Mouse (Mus musculus) lung, embryonic 14.5 days (tissue): Measurements from ENCODE around the gene Pias4. TPM values are rescaled to one million over a fixed set of nuclear protein-coding genes. Genes with fewer than 3 reads are reported as not detected.
"Not testable (repeated sequence)": the region's sequence is repeated elsewhere in the genome, so short reads cannot be mapped to it uniquely, and the experiment has no call there.

Experiments used
- ATAC-seq: fragments of 200-750 bp; cut with Nextera tagmentation; 2 replicates; pipeline ENCODE4 v1.8.0; 2017; ENCODE audit warnings: mild to moderate bottlenecking, moderate TSS enrichment, moderate library complexity; ENCODE audit not compliant: insufficient read depth
- DNase-seq: peaks from one replicate; pipeline ENCODE4 v3.0.0-alpha.2; 2015
- H3K27ac ChIP-seq: fragments of 300-500 bp; sonication (generic); 2 replicates; pipeline ENCODE4 v1.5.1; 2014; ENCODE audit warnings: low read depth, mild to moderate bottlenecking, moderate library complexity
- H3K27me3 ChIP-seq: fragments of 300-500 bp; sonication (generic); 2 replicates; pipeline ENCODE4 v1.6.1; 2014; ENCODE audit warnings: low read length, control low read depth; ENCODE audit not compliant: insufficient read depth
- H3K36me3 ChIP-seq: fragments of 300-500 bp; sonication (generic); 2 replicates; pipeline ENCODE4 v1.6.1; 2014; ENCODE audit warnings: control low read depth; ENCODE audit not compliant: insufficient read depth
- H3K4me1 ChIP-seq: fragments of 300-500 bp; sonication (generic); 2 replicates; pipeline ENCODE4 v1.6.1; 2014; ENCODE audit warnings: antibody characterized with exemption, control low read depth; ENCODE audit not compliant: insufficient read depth
- H3K4me2 ChIP-seq: fragments of 300-500 bp; sonication (generic); 2 replicates; pipeline ENCODE4 v1.6.1; 2014; ENCODE audit warnings: mild to moderate bottlenecking
- H3K4me3 ChIP-seq: fragments of 300-500 bp; sonication (generic); 2 replicates; pipeline ENCODE4 v1.5.1; 2014; ENCODE audit warnings: low read depth, low read length
- H3K9ac ChIP-seq: fragments of 300-500 bp; sonication (generic); 2 replicates; pipeline ENCODE4 v1.6.1; 2014
- H3K9me3 ChIP-seq: fragments of 300-500 bp; sonication (generic); 2 replicates; pipeline ENCODE4 v1.6.1; 2016; ENCODE audit warnings: low read depth, low read length, control low read depth
- CTCF ChIP-seq: IDR thresholded peaks from 2 replicates; pipeline ENCODE4 v1.5.1; 2016; ENCODE audit warnings: antibody characterized with exemption, low read depth
- WGBS: fragments of 180-500 bp; shearing (Covaris S2); extraction: QIAGEN DNeasy Blood & Tissue Kit; methylation state at CpG from one replicate; pipeline ENCODE4 v1.1.7; 2014; 5-methylcytosine and 5-hydroxymethylcytosine counted together
- polyA plus RNA-seq: library from polyadenylated mRNA; unstranded; fragments of >200 nt; fragmentation: Nextera tagmentation; extraction: Ambion mirVana; gene quantifications from 2 replicates; pipeline ENCODE4 v1.2.1, GENCODE M21; 2014

Pias4 gene
- polyA plus RNA-seq: 38.7 and 47.9 TPM in 2 replicates

- WGBS: under 1% methylated on average over 64 of the region's 64 CpGs
- Histone ChIP-seq H3K27me3 (no peaks in the 10 kb centered on the region), H3K4me1 (peaks cover 8% of the 10 kb centered on the region; the same call in 1 of the 2 replicates), H3K4me2 (peak within 1 kb of the TSS; percentile 91), H3K4me3 (peak within 1 kb of the TSS; percentile 94), H3K27ac (peak within 1 kb of the TSS; percentile 77), H3K9me3 (no peaks in the 10 kb centered on the region), H3K9ac (peak within 1 kb of the TSS; percentile 74), H3K36me3 (peaks cover 18% of the 10 kb centered on the region)
- peak; percentile 87 for ATAC-seq
- peak; percentile 100 for DNase-seq
- no peak for TF ChIP-seq CTCF
Measured at GRCm38 (mm10) chr10:81167200-81168086, at the start of gene Pias4. Gene Pias4, minus strand, starts transcription at chr10:81167923.

- not testable (repeated sequence) for H3K36me3 ChIP-seq, H3K4me2 ChIP-seq, H3K4me3 ChIP-seq, H3K27me3 ChIP-seq, H3K27ac ChIP-seq, H3K4me1 ChIP-seq, H3K9me3 ChIP-seq, ATAC-seq, H3K9ac ChIP-seq
- WGBS: 15% methylated on average over 1 of the region's 1 CpGs
- peak; percentile 60 for DNase-seq
- TF ChIP-seq CTCF: peak; percentile 65
Measured at GRCm38 (mm10) chr10:81217267-81217666, 49.5 kb upstream of the Pias4 start.

- no peaks in the 10 kb centered on the region for H3K36me3 ChIP-seq
- no peak overlapping the region for H3K9ac ChIP-seq
- ATAC-seq (no peak), DNase-seq (no peak)
- no peak overlapping the region for H3K4me2 ChIP-seq
- no peaks in the 10 kb centered on the region for H3K4me1 ChIP-seq
- no peak for TF ChIP-seq CTCF
- no peaks in the 10 kb centered on the region for H3K9me3 ChIP-seq
- no peaks in the 10 kb centered on the region for H3K27me3 ChIP-seq
- no peak overlapping the region for H3K4me3 ChIP-seq
- WGBS: 77% methylated on average over 6 of the region's 6 CpGs
- H3K27ac ChIP-seq: no peak overlapping the region
Measured at GRCm38 (mm10) chr10:81216810-81217209, 49.1 kb upstream of the Pias4 start.

GRCm38 (mm10) chr10:81216260-81216659 is 48.5 kb upstream of the Pias4 start:
- DNase-seq: no peak
- Histone ChIP-seq H3K4me1 (no peaks in the 10 kb centered on the region), H3K4me2 (no peak overlapping the region), H3K36me3 (no peaks in the 10 kb centered on the region), H3K4me3 (no peak overlapping the region), H3K27ac (no peak overlapping the region), H3K27me3 (no peaks in the 10 kb centered on the region), H3K9ac (no peak overlapping the region), H3K9me3 (no peaks in the 10 kb centered on the region)
- WGBS: 82% methylated on average over 6 of the region's 6 CpGs
- no peak for ATAC-seq
- no peak for TF ChIP-seq CTCF

GRCm38 (mm10) chr10:81210154-81210553 is 42.4 kb upstream of the Pias4 start:
- Histone ChIP-seq H3K4me1 (no peaks in the 10 kb centered on the region), H3K4me3 (no peak overlapping the region), H3K27ac (no peak overlapping the region), H3K36me3 (no peaks in the 10 kb centered on the region), H3K27me3 (no peaks in the 10 kb centered on the region), H3K9ac (no peak overlapping the region), H3K4me2 (no peak overlapping the region), H3K9me3 (0 out of 2 replicates have a peak, but pooled peaks cover 3% of the 10 kb centered on the region)
- ATAC-seq: no peak
- peak; percentile 32; the same call in 1 of the 2 replicates for TF ChIP-seq CTCF
- no peak for DNase-seq
- 93% methylated on average over 5 of the region's 5 CpGs for WGBS

DNA sequence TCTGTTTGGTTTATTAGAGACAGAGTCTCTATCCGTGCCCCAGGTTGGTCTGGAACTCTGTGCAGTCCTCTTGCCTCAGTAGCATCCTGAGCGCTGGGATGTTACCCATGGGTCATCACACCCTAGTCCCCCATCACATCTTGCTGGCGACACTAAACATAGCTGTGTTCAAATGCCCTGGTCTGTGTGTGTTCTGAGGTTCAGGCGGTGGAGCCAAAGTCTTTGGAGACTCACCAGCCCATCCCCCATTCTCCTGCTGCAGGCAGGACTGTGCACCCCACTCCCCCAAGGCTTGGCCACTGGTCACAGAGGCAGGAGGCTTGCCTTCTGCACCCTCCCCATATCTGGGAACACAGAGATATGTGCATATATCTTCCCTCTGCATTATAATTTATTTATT is 36.4 kb upstream of the Pias4 start:
- DNase-seq (no peak), ATAC-seq (no peak)
- H3K27me3 ChIP-seq: no peaks in the 10 kb centered on the region
- H3K4me1 ChIP-seq: no peaks in the 10 kb centered on the region
- H3K27ac ChIP-seq: no peak overlapping the region
- 59% methylated on average over 4 of the region's 4 CpGs for WGBS
- H3K36me3 ChIP-seq: no peaks in the 10 kb centered on the region
- TF ChIP-seq CTCF: no peak
- no peaks in the 10 kb centered on the region for H3K9me3 ChIP-seq
- no peak overlapping the region for H3K4me2 ChIP-seq
- H3K4me3 ChIP-seq: no peak overlapping the region
- H3K9ac ChIP-seq: no peak overlapping the region

- Histone ChIP-seq H3K4me2 (no peak overlapping the region), H3K36me3 (no peaks in the 10 kb centered on the region), H3K27me3 (no peaks in the 10 kb centered on the region), H3K4me1 (no peaks in the 10 kb centered on the region), H3K4me3 (no peak overlapping the region), H3K9me3 (no peaks in the 10 kb centered on the region), H3K27ac (no peak overlapping the region), H3K9ac (no peak overlapping the region)
- ATAC-seq: no peak
- 55% methylated on average over 8 of the region's 8 CpGs for WGBS
- DNase-seq: no peak
- no peak for TF ChIP-seq CTCF
Measured at GRCm38 (mm10) chr10:81202978-81203720, 35.4 kb upstream of the Pias4 start.
